Mouse (Mus musculus) liver, embryonic 11.5 days (tissue): ENCODE measurements around the gene 2610028H24Rik. TPM values are rescaled to one million over a fixed set of nuclear protein-coding genes. Genes with fewer than 3 reads are reported as not detected.

Experiments
- ATAC-seq: fragments of 200-750 bp; cut with Nextera tagmentation; replicated peaks from 2 replicates; pipeline ENCODE4 v1.8.0; 2017; ENCODE audit warnings: moderate number of reproducible peaks, mild to moderate bottlenecking, moderate TSS enrichment, moderate library complexity; ENCODE audit not compliant: low FRiP score
- DNase-seq: peaks from one replicate; pipeline ENCODE4 v3.0.0-alpha.2; 2017; ENCODE audit warnings: low spot score
- H3K27ac ChIP-seq: fragments of 300-500 bp; sonication (generic); 2 replicates; pipeline ENCODE4 v1.5.1; 2014; ENCODE audit warnings: mild to moderate bottlenecking, low read depth, low read length, control low read depth
- H3K27me3 ChIP-seq: fragments of 300-500 bp; sonication (generic); replicated peaks from 2 replicates; pipeline ENCODE4 v1.6.1; 2014; ENCODE audit warnings: low read length, mixed read lengths; ENCODE audit not compliant: control insufficient read depth, insufficient read depth
- H3K36me3 ChIP-seq: fragments of 300-500 bp; sonication (generic); 2 replicates; pipeline ENCODE4 v1.6.1; 2014; ENCODE audit warnings: mild to moderate bottlenecking, low read length, moderate library complexity, mixed read lengths; ENCODE audit not compliant: control insufficient read depth, insufficient read depth
- H3K4me1 ChIP-seq: fragments of 300-500 bp; sonication (generic); replicated peaks from 2 replicates; pipeline ENCODE4 v1.6.1; 2014; ENCODE audit warnings: low read length, mixed read lengths; ENCODE audit not compliant: control insufficient read depth, insufficient read depth
- H3K4me2 ChIP-seq: fragments of 300-500 bp; sonication (generic); 2 replicates; pipeline ENCODE4 v1.6.1; 2014; ENCODE audit warnings: mild to moderate bottlenecking, control low read depth, moderate library complexity
- H3K4me3 ChIP-seq: fragments of 300-500 bp; sonication (generic); 2 replicates; pipeline ENCODE4 v1.5.1; 2014; ENCODE audit warnings: low read depth, low read length, control low read depth
- H3K9ac ChIP-seq: fragments of 300-500 bp; sonication (generic); 2 replicates; pipeline ENCODE4 v1.6.1; 2014; ENCODE audit warnings: low read depth, low read length, control low read depth
- H3K9me3 ChIP-seq: fragments of 300-500 bp; sonication (generic); 2 replicates; pipeline ENCODE4 v1.6.1; 2016; ENCODE audit warnings: low read length, inconsistent platforms, mixed read lengths; ENCODE audit not compliant: control insufficient read depth
- WGBS: fragments of 180-500 bp; shearing (Covaris S2); extraction: QIAGEN DNeasy Blood & Tissue Kit; methylation state at CpG from one replicate; pipeline ENCODE4 v1.1.7; 2014; 5-methylcytosine and 5-hydroxymethylcytosine counted together
- polyA plus RNA-seq: library from polyadenylated mRNA; unstranded; fragments of >200 nt; fragmentation: Nextera tagmentation; extraction: Ambion mirVana; gene quantifications from 2 replicates; pipeline ENCODE4 v1.2.1, GENCODE M21; 2014

2610028H24Rik gene
- polyA plus RNA-seq, 1 experiment from 2014 or later: not detected

DNA sequence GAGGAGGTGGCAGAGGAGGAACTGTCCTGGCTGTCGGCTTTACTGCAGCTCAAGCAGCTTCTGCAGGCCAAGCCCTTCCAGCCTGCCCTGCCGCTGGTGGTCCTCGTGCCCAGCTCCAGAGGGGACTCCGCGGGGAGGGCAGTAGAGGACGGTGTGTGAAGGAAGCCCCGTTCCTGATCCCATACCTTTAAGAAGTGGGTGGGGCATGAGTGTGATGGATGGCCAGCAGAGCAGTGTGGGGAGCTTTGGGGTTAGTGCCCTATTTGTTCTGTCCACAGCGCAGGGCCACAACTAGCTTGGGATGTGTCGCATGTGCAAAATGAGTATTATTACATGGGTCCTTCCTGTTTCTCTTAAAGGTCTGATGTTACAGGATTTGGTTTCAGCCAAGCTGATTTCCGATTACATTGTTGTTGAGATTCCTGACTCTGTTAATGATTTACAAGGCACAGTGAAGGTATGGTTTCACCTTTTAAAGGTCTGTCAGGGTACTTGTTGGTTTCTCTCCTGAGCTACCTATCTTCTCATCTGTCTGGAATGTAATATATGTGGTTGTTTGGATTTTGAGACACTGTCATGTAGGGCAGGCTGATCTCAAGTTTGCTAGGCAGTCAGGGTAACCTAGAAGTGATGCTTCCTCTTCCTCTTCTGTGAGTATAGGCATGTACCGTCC is 55.5 kb downstream of the 2610028H24Rik start:
- no peak overlapping the region for H3K4me2 ChIP-seq
- 88% methylated on average over 11 of the region's 11 CpGs for WGBS
- no peak overlapping the region for H3K4me3 ChIP-seq
- peaks cover 57% of the 10 kb centered on the region for H3K36me3 ChIP-seq
- no peak overlapping the region for H3K27ac ChIP-seq
- DNase-seq (no peak), ATAC-seq (0 out of 2 replicates have a peak, but pooled peaks have one; percentile 10)
- no peaks in the 10 kb centered on the region for H3K4me1 ChIP-seq
- no peaks in the 10 kb centered on the region for H3K9me3 ChIP-seq
- no peak overlapping the region for H3K9ac ChIP-seq
- H3K27me3 ChIP-seq: no peaks in the 10 kb centered on the region

DNA sequence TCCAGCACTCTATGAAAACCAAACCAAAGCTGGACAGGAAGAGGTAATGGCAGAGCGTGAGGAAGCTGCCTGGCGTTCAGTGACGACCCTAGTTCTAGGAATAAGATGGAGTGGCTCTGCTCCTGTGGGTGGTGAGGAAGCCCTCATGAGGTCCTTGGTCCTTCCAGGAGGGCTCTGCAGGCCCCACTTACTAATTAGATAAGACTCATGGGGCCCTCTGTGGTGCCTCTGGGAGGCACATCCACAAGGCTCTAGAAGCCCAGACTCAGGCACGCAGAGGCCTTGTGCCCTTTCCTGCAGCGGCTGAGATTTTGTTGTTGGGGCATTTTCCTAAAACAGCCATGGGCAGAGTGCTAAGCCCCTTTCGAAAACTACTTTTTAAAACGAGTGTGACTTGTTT is 57.0 kb downstream of the 2610028H24Rik start:
- Histone ChIP-seq H3K9ac (no peak overlapping the region), H3K4me2 (no peak overlapping the region), H3K4me3 (no peak overlapping the region), H3K27me3 (no peaks in the 10 kb centered on the region), H3K4me1 (no peaks in the 10 kb centered on the region), H3K27ac (no peak overlapping the region), H3K36me3 (peaks cover 49% of the 10 kb centered on the region), H3K9me3 (no peaks in the 10 kb centered on the region)
- WGBS: 76% methylated on average over 7 of the region's 7 CpGs
- DNase-seq: no peak
- no peak for ATAC-seq

Other genes with a start within 250 kb of the 2610028H24Rik start
- 21.2 and 21.6 TPM in 2 replicates for gene Prmt2, start 211.2 kb upstream of the 2610028H24Rik start, polyA plus RNA-seq
- gene S100b, start 195.2 kb upstream of the 2610028H24Rik start, polyA plus RNA-seq: not detected in 2 replicates
- 1.9 and 2.0 TPM in 2 replicates for gene Dip2a, start 103.8 kb upstream of the 2610028H24Rik start, polyA plus RNA-seq
- gene AC141477.1, start 8.6 kb upstream of the 2610028H24Rik start, polyA plus RNA-seq: not detected in 2 replicates
- gene Pcnt, start 6.3 kb upstream of the 2610028H24Rik start, polyA plus RNA-seq: 17.9 and 27.6 TPM in 2 replicates
- gene Mcm3ap, start 19.8 kb downstream of the 2610028H24Rik start, polyA plus RNA-seq: 57.8 and 60.9 TPM in 2 replicates
- gene Ybey, start 20.0 kb downstream of the 2610028H24Rik start, polyA plus RNA-seq: 6.3 and 6.6 TPM in 2 replicates
- 48.3 and 56.0 TPM in 2 replicates for gene Lss, start 82.5 kb downstream of the 2610028H24Rik start, polyA plus RNA-seq
- not detected in 2 replicates for gene Spatc1l, start 113.2 kb downstream of the 2610028H24Rik start, polyA plus RNA-seq
- 13.3 and 17.3 TPM in 2 replicates for gene Ftcd, start 126.6 kb downstream of the 2610028H24Rik start, polyA plus RNA-seq
- 16.1 and 18.2 TPM in 2 replicates for gene Col6a2, start 174.5 kb downstream of the 2610028H24Rik start, polyA plus RNA-seq